Mouse (Mus musculus): Measurements from ENCODE around the gene Gadd45gip1. TPM values are rescaled to one million over a fixed set of nuclear protein-coding genes. Genes with fewer than 3 reads are reported as not detected.

The Gadd45gip1 gene
- 29.3 and 32.5 TPM in 2 replicates for polyA plus RNA-seq (2012; rRNA removed)

GRCm38 (mm10) chr8:84831490-84831889 is at the start of gene Gadd45gip1:
Gadd45gip1 (plus strand) TSS chr8:84831522.

DNA sequence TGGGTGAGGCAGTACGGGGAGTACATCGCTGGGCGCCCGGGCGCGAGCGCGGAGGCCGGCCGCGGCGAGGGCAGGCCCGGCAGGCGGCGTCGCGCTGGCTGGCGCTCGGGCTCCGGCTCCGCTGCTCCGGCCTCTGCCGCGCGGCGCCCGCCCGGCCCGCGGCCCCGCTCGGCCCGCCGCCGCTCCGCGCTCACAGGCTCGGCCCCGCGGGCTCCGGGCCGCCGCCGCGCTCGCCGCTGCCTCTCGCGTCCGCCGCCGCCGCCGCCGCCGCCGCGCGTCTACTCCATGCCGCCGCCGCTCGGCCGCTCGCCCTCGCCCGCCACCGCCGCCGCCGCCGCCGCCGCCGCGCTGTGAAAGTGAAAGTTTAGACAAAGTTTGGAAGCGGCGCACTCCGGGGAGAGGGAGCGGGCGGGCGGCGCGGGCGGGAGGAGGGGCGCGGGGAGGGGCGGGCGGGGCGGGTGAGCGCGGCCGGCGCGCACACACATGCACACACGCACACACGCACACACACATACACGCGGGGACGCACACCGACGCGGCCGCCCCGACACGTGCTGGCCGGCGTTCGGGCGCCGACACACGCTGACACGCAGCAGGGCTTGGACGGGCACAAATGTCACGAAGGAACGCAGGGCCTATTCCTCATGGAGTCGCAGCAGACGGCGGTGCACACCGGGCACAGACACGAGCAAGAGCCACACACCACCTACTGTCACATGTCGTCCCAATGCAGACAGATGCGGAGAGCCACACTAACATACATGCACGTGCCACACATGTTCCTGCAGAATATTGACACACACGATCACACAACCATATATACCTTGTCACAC is 31.1 kb upstream of the Gadd45gip1 start, which contains the start of gene Nfix:
Gene Nfix (minus strand): TSS at position 346 of the 833 bp plus-strand sequence.

DNA sequence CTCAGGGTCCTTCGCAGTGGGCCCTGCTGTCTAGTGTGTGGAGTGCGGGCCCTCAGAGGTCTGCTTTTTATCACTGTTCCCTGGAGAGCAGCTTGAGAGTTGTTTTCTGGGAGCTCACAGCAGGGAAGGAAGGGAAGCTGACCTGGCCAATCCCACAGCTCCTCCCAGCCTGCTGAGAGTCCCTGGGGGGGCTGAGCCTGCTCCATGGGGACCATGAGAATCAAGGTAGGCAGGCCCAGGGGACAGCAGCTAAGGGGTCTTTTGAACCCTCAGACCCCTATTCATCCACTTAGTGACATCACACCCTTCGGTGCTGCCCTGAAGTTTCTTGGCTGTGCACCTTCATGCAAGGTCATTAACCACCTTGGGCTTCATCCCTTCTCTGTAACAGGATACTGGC is 8.6 kb upstream of the Gadd45gip1 start, which contains the start of gene Dand5:
Gene Dand5 (minus strand): TSS at position 101 of the 400 bp plus-strand sequence.

DNA sequence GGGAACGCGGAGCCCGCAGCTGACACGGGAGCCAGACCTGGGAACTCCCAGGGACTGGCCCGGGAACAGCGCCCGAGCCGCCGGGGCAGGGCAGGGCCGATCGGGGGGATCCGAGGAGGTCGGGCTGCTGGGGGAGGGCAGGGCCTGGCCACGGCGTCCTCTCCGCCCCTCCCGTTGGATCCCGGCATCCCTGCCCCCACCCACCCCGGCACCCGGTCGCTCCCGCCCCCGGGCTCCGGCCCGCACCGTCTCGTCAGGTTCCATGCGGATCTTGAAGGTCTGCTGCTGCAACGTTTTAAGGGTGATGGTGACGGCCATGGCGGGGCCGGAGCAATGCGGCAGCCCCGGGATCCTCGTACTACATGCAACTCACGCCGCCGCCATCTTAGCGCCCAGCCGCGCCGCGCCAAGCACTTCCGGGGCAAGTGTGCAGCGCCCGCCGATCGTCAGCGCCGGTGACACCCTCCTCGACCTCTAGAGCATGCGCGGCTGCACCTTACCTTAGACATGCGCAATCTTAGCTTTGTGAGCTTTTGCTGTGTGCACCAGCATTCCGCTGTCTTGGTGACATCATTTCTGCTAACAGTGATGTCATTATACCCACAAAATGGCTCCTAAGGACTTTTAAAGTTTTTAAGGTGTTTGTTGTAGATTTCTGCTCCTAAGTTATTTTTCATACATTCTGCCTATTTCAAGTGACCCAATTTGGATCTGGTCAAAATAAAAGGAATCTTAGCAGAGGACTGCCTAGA is 9.1 kb downstream of the Gadd45gip1 start, which contains the start of gene Rad23a:
Gene Rad23a (minus strand): TSS at position 418 of the 752 bp plus-strand sequence.

DNA sequence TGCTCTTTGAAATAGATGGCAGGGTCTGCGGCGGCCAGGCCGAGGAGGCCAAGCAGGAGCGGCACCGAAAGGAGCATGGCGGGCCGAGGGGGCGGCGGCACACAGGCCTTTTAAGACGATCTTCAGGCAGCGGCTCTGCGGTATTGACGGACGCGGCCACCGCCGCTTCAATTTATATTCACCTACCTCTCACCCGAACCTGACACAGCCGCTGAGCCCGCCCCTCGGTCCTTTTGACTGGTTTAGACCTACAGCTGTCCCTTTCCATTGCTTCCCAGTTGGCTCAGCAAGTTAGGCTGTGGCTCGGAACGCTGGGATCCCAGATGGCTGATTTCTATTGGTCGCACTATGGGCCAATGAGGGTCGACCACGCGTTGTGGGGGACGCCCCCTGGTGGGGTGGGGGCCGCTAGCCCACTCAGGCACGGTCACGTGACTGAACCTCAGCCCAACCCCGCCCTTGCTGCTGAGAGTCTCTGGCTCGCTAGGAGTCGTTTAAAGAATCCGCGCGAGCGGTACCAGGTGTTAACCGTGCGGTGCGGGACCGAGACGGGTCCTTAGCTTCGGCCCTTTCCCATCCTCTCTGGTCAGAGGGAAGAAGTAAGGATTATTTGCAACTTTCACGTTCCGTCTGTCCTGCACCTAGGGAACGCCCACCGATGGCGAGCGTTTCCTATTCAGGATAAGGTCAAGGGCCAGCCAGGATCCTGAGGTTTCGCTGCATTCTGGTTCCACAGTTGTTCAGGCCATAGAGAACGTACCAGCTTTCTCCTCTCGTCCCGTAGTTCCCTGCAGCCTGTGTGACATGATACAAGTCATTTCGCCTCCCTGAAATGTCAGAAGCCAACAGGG is 15.6 kb downstream of the Gadd45gip1 start, which contains the start of gene Calr:
Gene Calr (minus strand): TSS at position 213 of the 851 bp plus-strand sequence.

GRCm38 (mm10) chr8:84856864-84857441 is 25.6 kb downstream of the Gadd45gip1 start, which contains the start of gene Farsa:
Farsa (plus strand) TSS chr8:84856989.

GRCm38 (mm10) chr8:84871376-84872308 is 40.3 kb downstream of the Gadd45gip1 start, which contains the start of gene Syce2:
Syce2 (plus strand) TSS chr8:84872111.

Other genes starting within 250 kb of the Gadd45gip1 start
- 22.8 and 24.3 TPM in 2 replicates for gene Ier2, start 168.7 kb upstream of the Gadd45gip1 start, polyA plus RNA-seq (2012; rRNA removed)
- gene Trmt1, start 145.2 kb upstream of the Gadd45gip1 start, polyA plus RNA-seq (2012; rRNA removed) = 109 and 112 TPM in 2 replicates
- gene Nacc1, start 143.7 kb upstream of the Gadd45gip1 start, polyA plus RNA-seq (2012; rRNA removed) = 55.6 and 88.0 TPM in 2 replicates
- gene Lyl1, start 130.1 kb upstream of the Gadd45gip1 start, polyA plus RNA-seq (2012; rRNA removed) = 6.1 and 7.2 TPM in 2 replicates
- 2.7 and 4.9 TPM in 2 replicates for gene G430095P16Rik, start 108.5 kb upstream of the Gadd45gip1 start, polyA plus RNA-seq (2012; rRNA removed)
- gene Nfix, start 31.2 kb upstream of the Gadd45gip1 start, polyA plus RNA-seq (2012; rRNA removed) = 7.8 and 9.6 TPM in 2 replicates
- 3.2 and 4.7 TPM in 2 replicates for gene Dand5, start 8.7 kb upstream of the Gadd45gip1 start, polyA plus RNA-seq (2012; rRNA removed)
- gene Rad23a, start 9.1 kb downstream of the Gadd45gip1 start, polyA plus RNA-seq (2012; rRNA removed) = 65.7 and 76.9 TPM in 2 replicates
- 669 and 1,481 TPM in 2 replicates for gene Calr, start 15.4 kb downstream of the Gadd45gip1 start, polyA plus RNA-seq (2012; rRNA removed)
- gene Farsa, start 25.5 kb downstream of the Gadd45gip1 start, polyA plus RNA-seq (2012; rRNA removed) = 97.5 and 98.6 TPM in 2 replicates
- gene Syce2, start 40.6 kb downstream of the Gadd45gip1 start, polyA plus RNA-seq (2012; rRNA removed) = 38.7 and 41.1 TPM in 2 replicates
- gene Gcdh, start 62.4 kb downstream of the Gadd45gip1 start, polyA plus RNA-seq (2012; rRNA removed) = 47.6 and 59.7 TPM in 2 replicates
- gene Klf1, start 70.4 kb downstream of the Gadd45gip1 start, polyA plus RNA-seq (2012; rRNA removed) = 13.0 and 22.9 TPM in 2 replicates
- gene Dnase2a, start 77.0 kb downstream of the Gadd45gip1 start, polyA plus RNA-seq (2012; rRNA removed) = 8.9 and 10.6 TPM in 2 replicates
- gene Mast1, start 105.8 kb downstream of the Gadd45gip1 start, polyA plus RNA-seq (2012; rRNA removed) = 21.4 and 22.8 TPM in 2 replicates
- 1.1 TPM in 2 replicates for gene Rtbdn, start 115.5 kb downstream of the Gadd45gip1 start, polyA plus RNA-seq (2012; rRNA removed)
- not detected in 2 replicates for gene Gm49661, start 137.9 kb downstream of the Gadd45gip1 start, polyA plus RNA-seq (2012; rRNA removed)
- gene Prdx2, start 138.1 kb downstream of the Gadd45gip1 start, polyA plus RNA-seq (2012; rRNA removed) = 836 and 1,138 TPM in 2 replicates
- 85.7 and 158 TPM in 2 replicates for gene Rnaseh2a, start 138.2 kb downstream of the Gadd45gip1 start, polyA plus RNA-seq (2012; rRNA removed)
- gene Junb, start 147.2 kb downstream of the Gadd45gip1 start, polyA plus RNA-seq (2012; rRNA removed) = 3.7 and 3.8 TPM in 2 replicates
- 12.8 and 15.9 TPM in 2 replicates for gene Hook2, start 159.1 kb downstream of the Gadd45gip1 start, polyA plus RNA-seq (2012; rRNA removed)
- 0.04 TPM in 1 of 2 replicates, not detected in the other for gene Best2, start 183.0 kb downstream of the Gadd45gip1 start, polyA plus RNA-seq (2012; rRNA removed)
- 186 and 196 TPM in 2 replicates for gene Asna1, start 193.8 kb downstream of the Gadd45gip1 start, polyA plus RNA-seq (2012; rRNA removed)
- 185 and 357 TPM in 2 replicates for gene Trir, start 195.3 kb downstream of the Gadd45gip1 start, polyA plus RNA-seq (2012; rRNA removed)
- gene Tnpo2, start 205.4 kb downstream of the Gadd45gip1 start, polyA plus RNA-seq (2012; rRNA removed) = 72.4 and 83.1 TPM in 2 replicates
- 40.9 and 42.1 TPM in 2 replicates for gene Fbxw9, start 228.5 kb downstream of the Gadd45gip1 start, polyA plus RNA-seq (2012; rRNA removed)
- gene Gm5741, start 236.5 kb downstream of the Gadd45gip1 start, polyA plus RNA-seq (2012; rRNA removed) = 0.71 and 0.82 TPM in 2 replicates
- 44.7 and 49.4 TPM in 2 replicates for gene Dhps, start 240.2 kb downstream of the Gadd45gip1 start, polyA plus RNA-seq (2012; rRNA removed)
- 85.3 and 89.8 TPM in 2 replicates for gene Wdr83os, start 249.2 kb downstream of the Gadd45gip1 start, polyA plus RNA-seq (2012; rRNA removed)
- gene Wdr83, start 249.8 kb downstream of the Gadd45gip1 start, polyA plus RNA-seq (2012; rRNA removed) = 72.7 and 84.7 TPM in 2 replicates

Measured in central nervous system, embryonic 11.5 days (tissue).